16 mouse cellular contexts compared by ENCODE assay signal in genomic region chr8:62575817-62576231, GRCm38 (mm10).
DNase-seq lines count a peak whose midpoint lies in the region; ATAC-seq lines count a peak whose summit lies in the region.
"Had no signal": no experiment of that assay in that cellular context is flagged by ENCODE, and none has a peak within 500 bp of the region (broad histone marks: within the 10 kb centered on the region; RNA-seq: fewer than 3 reads in every experiment).

No protein-coding gene starts in this region.

- no peak overlapping the region for H3K27ac ChIP-seq in hindbrain, embryonic 15.5 days (replicated peaks)
- no peak overlapping the region for H3K27ac ChIP-seq in hindbrain, embryonic 13.5 days
- H3K27ac ChIP-seq in forebrain, embryonic 12.5 days, result no peak overlapping the region
- H3K27ac ChIP-seq in forebrain, embryonic 16.5 days (ENCODE audit: low read length), result no peak overlapping the region
- no peak overlapping the region for H3K27ac ChIP-seq in midbrain, embryonic 15.5 days
- H3K27ac ChIP-seq: embryonic facial prominence, embryonic 15.5 days; neural tube, embryonic 13.5 days; stomach, embryonic 15.5 days had no signal

- no peak overlapping the region for H3K9ac ChIP-seq in hindbrain, embryonic 15.5 days
- H3K9ac ChIP-seq in hindbrain, embryonic 13.5 days, result no peak overlapping the region
- H3K9ac ChIP-seq in forebrain, embryonic 12.5 days, result no peak overlapping the region
- no peak overlapping the region for H3K9ac ChIP-seq in forebrain, embryonic 16.5 days (replicated peaks; ENCODE audit: low read depth, low read length)
- no peak overlapping the region for H3K9ac ChIP-seq in midbrain, embryonic 15.5 days
- H3K9ac ChIP-seq: embryonic facial prominence, embryonic 15.5 days; neural tube, embryonic 13.5 days; stomach, embryonic 15.5 days had no signal

- WGBS in hindbrain, embryonic 15.5 days, result 53% methylated on average over 4 of the region's 4 CpGs
- 62% methylated on average over 4 of the region's 4 CpGs for WGBS in hindbrain, embryonic 13.5 days
- WGBS in forebrain, embryonic 12.5 days, result 53% methylated on average over 4 of the region's 4 CpGs
- 18% methylated on average over 4 of the region's 4 CpGs for WGBS in forebrain, embryonic 16.5 days
- 42% methylated on average over 4 of the region's 4 CpGs for WGBS in midbrain, embryonic 15.5 days

- H3K27me3 ChIP-seq in hindbrain, embryonic 15.5 days, result no peaks in the 10 kb centered on the region
- H3K27me3 ChIP-seq in hindbrain, embryonic 13.5 days, result no peaks in the 10 kb centered on the region
- H3K27me3 ChIP-seq in forebrain, embryonic 12.5 days, result no peaks in the 10 kb centered on the region
- no peaks in the 10 kb centered on the region for H3K27me3 ChIP-seq in forebrain, embryonic 16.5 days (replicated peaks; ENCODE audit: control insufficient read depth, insufficient read depth, low read length)
- no peaks in the 10 kb centered on the region for H3K27me3 ChIP-seq in midbrain, embryonic 15.5 days (replicated peaks)
- H3K27me3 ChIP-seq: embryonic facial prominence, embryonic 15.5 days; neural tube, embryonic 13.5 days; stomach, embryonic 15.5 days had no signal

- H3K4me3 ChIP-seq in hindbrain, embryonic 15.5 days, result no peak overlapping the region
- H3K4me3 ChIP-seq in hindbrain, embryonic 13.5 days, result no peak overlapping the region
- no peak overlapping the region for H3K4me3 ChIP-seq in forebrain, embryonic 12.5 days (replicated peaks)
- no peak overlapping the region for H3K4me3 ChIP-seq in forebrain, embryonic 16.5 days (replicated peaks; ENCODE audit: low read length)
- no peak overlapping the region for H3K4me3 ChIP-seq in midbrain, embryonic 15.5 days
- H3K4me3 ChIP-seq: embryonic facial prominence, embryonic 15.5 days; neural tube, embryonic 13.5 days; stomach, embryonic 15.5 days had no signal

- H3K4me2 ChIP-seq in hindbrain, embryonic 15.5 days, result no peak overlapping the region
- H3K4me2 ChIP-seq in hindbrain, embryonic 13.5 days, result no peak overlapping the region
- no peak overlapping the region for H3K4me2 ChIP-seq in forebrain, embryonic 12.5 days
- H3K4me2 ChIP-seq in forebrain, embryonic 16.5 days (ENCODE audit: low read length), result no peak overlapping the region
- H3K4me2 ChIP-seq in midbrain, embryonic 15.5 days, result no peak overlapping the region
- H3K4me2 ChIP-seq: embryonic facial prominence, embryonic 15.5 days; neural tube, embryonic 13.5 days; stomach, embryonic 15.5 days had no signal

- ATAC-seq in hindbrain, embryonic 15.5 days (ENCODE audit: low FRiP score, low read depth), result peak; percentile 51; the same call in 1 of the 2 replicates
- no peak for ATAC-seq in hindbrain, embryonic 13.5 days (ENCODE audit: low FRiP score)
- ATAC-seq in forebrain, embryonic 12.5 days (ENCODE audit: low FRiP score), result peak; percentile 73; the same call in 1 of the 2 replicates
- ATAC-seq in forebrain, embryonic 16.5 days, result peak; percentile 98
- peak; percentile 90 for ATAC-seq in midbrain, embryonic 15.5 days (replicated peaks)
- no peak for ATAC-seq in frontal cortex, adult (ENCODE audit: low TSS enrichment)

- H3K36me3 ChIP-seq in hindbrain, embryonic 15.5 days, result no peaks in the 10 kb centered on the region
- no peaks in the 10 kb centered on the region for H3K36me3 ChIP-seq in hindbrain, embryonic 13.5 days
- H3K36me3 ChIP-seq in forebrain, embryonic 12.5 days (replicated peaks), result no peaks in the 10 kb centered on the region
- H3K36me3 ChIP-seq in forebrain, embryonic 16.5 days (ENCODE audit: control insufficient read depth, insufficient read depth), result no peaks in the 10 kb centered on the region
- no peaks in the 10 kb centered on the region for H3K36me3 ChIP-seq in midbrain, embryonic 15.5 days (replicated peaks)
- H3K36me3 ChIP-seq: embryonic facial prominence, embryonic 15.5 days; neural tube, embryonic 13.5 days; stomach, embryonic 15.5 days had no signal

- DNase-seq in spleen, adult 12 weeks (ENCODE audit: low spot score), result no peak
- DNase-seq: adrenal gland, adult 2 months; cerebellum, adult 9-10 months; kidney, adult 11 months; lung, postnatal 10 days; right cerebral cortex, postnatal 14 days; thymus, adult 2 months had no signal

- H3K4me1 ChIP-seq in hindbrain, embryonic 15.5 days (replicated peaks), result 0 out of 2 replicates have a peak, but pooled peaks cover 2% of the 10 kb centered on the region
- H3K4me1 ChIP-seq in hindbrain, embryonic 13.5 days (replicated peaks), result no peaks in the 10 kb centered on the region
- H3K4me1 ChIP-seq in forebrain, embryonic 12.5 days, result no peaks in the 10 kb centered on the region
- H3K4me1 ChIP-seq in forebrain, embryonic 16.5 days (replicated peaks; ENCODE audit: control insufficient read depth, insufficient read depth, low read length), result no peaks in the 10 kb centered on the region; the same call in 1 of the 2 replicates
- peaks cover 4% of the 10 kb centered on the region; the same call in 1 of the 2 replicates for H3K4me1 ChIP-seq in midbrain, embryonic 15.5 days
- H3K4me1 ChIP-seq: embryonic facial prominence, embryonic 15.5 days; neural tube, embryonic 13.5 days; stomach, embryonic 15.5 days had no signal

- no peaks in the 10 kb centered on the region for H3K9me3 ChIP-seq in hindbrain, embryonic 15.5 days
- no peaks in the 10 kb centered on the region for H3K9me3 ChIP-seq in hindbrain, embryonic 13.5 days
- H3K9me3 ChIP-seq in forebrain, embryonic 12.5 days, result no peaks in the 10 kb centered on the region
- no peaks in the 10 kb centered on the region for H3K9me3 ChIP-seq in forebrain, embryonic 16.5 days (ENCODE audit: control insufficient read depth, low read length)
- no peaks in the 10 kb centered on the region for H3K9me3 ChIP-seq in midbrain, embryonic 15.5 days
- H3K9me3 ChIP-seq: embryonic facial prominence, embryonic 15.5 days; neural tube, embryonic 13.5 days; stomach, embryonic 15.5 days had no signal

Comparison
In these comparisons a context has a peak if more than half of its experiments do, and no peak if none do; other contexts are left out.
1. ATAC-seq: peak in hindbrain, embryonic 15.5 days (single experiment), forebrain, embryonic 12.5 days (single experiment), forebrain, embryonic 16.5 days (single experiment) and midbrain, embryonic 15.5 days (single experiment); none in hindbrain, embryonic 13.5 days (single experiment) and frontal cortex, adult (single experiment).